Mouse (Mus musculus): ENCODE results near the gene C1qtnf6. TPM values are rescaled to one million over a fixed set of nuclear protein-coding genes. Genes with fewer than 3 reads are reported as not detected.

Gene C1qtnf6
- polyA plus RNA-seq, 1 experiment from 2014 or later = 18.9 TPM

DNA sequence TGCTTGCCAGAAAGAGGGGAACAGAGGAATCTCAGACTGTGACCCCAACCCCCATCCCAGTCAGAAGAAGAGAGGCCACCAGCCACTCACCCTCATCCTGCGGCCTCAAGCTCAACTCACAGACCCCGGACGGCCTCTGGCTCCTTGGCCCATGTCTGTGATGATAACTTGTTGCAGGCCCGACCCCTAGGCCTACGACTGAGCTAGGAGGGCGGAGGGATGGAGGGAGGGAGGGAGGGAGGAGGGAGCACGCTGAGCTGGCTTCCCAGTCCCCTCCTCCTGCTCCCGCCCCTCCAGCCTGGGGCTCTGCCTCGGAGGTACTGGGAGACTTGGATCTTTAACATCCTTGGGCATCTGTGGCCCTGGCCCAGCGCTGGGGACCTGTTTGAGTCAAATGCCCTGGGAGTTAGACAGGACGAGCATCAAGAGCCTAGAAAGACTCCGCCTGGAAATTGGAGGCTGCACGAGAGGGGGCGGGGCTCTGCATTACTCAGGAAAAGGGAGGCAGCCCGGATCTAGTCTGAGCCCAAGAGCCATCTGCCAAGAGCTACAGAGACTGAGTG is 1.7 kb downstream of the C1qtnf6 start:
- Histone ChIP-seq H3K4me2 (ENCODE audit: low read depth, severe bottlenecking) (peak overlapping the region; percentile 54), H3K9me3 (ENCODE audit: control insufficient read depth, low read length) (no peaks in the 10 kb centered on the region), H3K27me3 (ENCODE audit: control insufficient read depth, insufficient read depth, low read length) (no peaks in the 10 kb centered on the region), H3K27ac (replicated peaks; ENCODE audit: low read depth, low read length) (peak overlapping the region; percentile 61), H3K36me3 (ENCODE audit: control insufficient read depth, insufficient read depth, low read length) (no peaks in the 10 kb centered on the region), H3K4me3 (ENCODE audit: low read depth, low read length) (peak overlapping the region; percentile 22), H3K4me1 (ENCODE audit: control insufficient read depth, insufficient read depth, low read length) (peaks cover 15% of the 10 kb centered on the region), H3K9ac (ENCODE audit: low read length) (peak overlapping the region; percentile 51; the same call in 1 of the 2 replicates)
- DNase-seq (ENCODE audit: low spot score) (peak; percentile 80), ATAC-seq (ENCODE audit: insufficient number of reproducible peaks, low FRiP score, low TSS enrichment, low read depth) (peak; percentile 48)
- WGBS = under 1% methylated on average over 15 of the region's 15 CpGs

DNA sequence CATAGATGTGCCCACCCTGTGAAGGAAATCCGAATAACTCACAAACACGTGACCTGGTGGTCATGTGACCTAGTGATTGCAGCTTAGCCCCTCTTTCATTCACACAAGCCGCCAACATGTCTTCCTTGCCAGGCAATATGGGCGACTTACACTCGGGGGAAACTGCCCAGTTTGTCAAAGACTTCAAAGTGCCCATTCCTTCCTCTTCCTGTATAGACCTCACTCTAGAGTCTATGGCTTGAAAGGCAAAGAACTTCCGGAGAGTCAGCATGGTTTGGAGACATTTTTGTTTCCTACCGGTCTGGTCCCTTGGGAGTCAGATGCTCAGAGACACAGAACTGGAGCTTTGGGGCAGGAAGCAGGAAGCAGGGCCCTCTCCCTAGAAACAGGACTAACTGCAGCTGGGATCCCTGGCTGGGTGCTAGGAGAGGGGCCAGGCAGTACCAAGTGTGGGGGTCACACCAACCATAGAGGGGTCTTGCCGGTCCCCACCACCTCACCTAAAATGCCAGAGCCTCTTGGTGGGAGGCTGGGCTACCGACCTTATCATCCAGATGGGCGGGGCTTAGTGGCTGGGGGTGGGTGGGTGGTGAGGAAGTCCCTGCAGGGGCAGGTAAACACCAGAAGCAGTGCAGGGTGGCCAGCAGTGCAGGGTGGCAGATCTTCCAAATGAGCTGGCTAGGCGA is 2.3 kb downstream of the C1qtnf6 start:
- H3K9ac ChIP-seq (ENCODE audit: low read length) = peak overlapping the region; percentile 51; the same call in 1 of the 2 replicates
- no peaks in the 10 kb centered on the region for H3K9me3 ChIP-seq (ENCODE audit: control insufficient read depth, low read length)
- H3K27me3 ChIP-seq (ENCODE audit: control insufficient read depth, insufficient read depth, low read length) = no peaks in the 10 kb centered on the region
- H3K36me3 ChIP-seq (ENCODE audit: control insufficient read depth, insufficient read depth, low read length) = no peaks in the 10 kb centered on the region
- no peak; the same call in 1 of the 2 replicates for ATAC-seq (ENCODE audit: insufficient number of reproducible peaks, low FRiP score, low TSS enrichment, low read depth)
- H3K27ac ChIP-seq (replicated peaks; ENCODE audit: low read depth, low read length) = peak overlapping the region; percentile 61
- no peak for DNase-seq (ENCODE audit: low spot score)
- H3K4me1 ChIP-seq (ENCODE audit: control insufficient read depth, insufficient read depth, low read length) = peaks cover 15% of the 10 kb centered on the region
- H3K4me3 ChIP-seq (ENCODE audit: low read depth, low read length) = peak overlapping the region; percentile 22
- WGBS = 47% methylated on average over 11 of the region's 11 CpGs
- H3K4me2 ChIP-seq (ENCODE audit: low read depth, severe bottlenecking) = peak overlapping the region; percentile 54

DNA sequence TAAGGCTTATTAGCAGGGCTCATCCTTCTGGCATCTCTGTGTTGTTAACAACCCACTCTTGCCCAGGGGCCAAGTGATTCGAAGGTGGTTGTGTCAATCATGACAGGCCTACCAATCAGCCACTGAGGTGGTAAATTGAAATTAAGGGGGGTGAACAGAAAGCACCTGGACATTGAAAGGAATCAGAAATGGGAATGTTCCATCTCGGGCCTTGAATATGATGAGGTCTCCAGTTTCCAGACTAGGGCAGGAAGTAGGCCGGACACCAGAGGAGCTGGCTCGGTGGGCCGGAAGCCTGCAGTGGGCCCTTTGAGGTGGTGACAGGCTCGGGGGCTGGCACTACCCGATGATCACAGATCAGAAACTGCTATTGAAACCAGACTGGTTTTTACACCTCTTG is 3.2 kb downstream of the C1qtnf6 start:
- Histone ChIP-seq H3K4me1 (ENCODE audit: control insufficient read depth, insufficient read depth, low read length) (peaks cover 15% of the 10 kb centered on the region), H3K9ac (ENCODE audit: low read length) (no peak overlapping the region), H3K4me3 (ENCODE audit: low read depth, low read length) (no peak overlapping the region), H3K27me3 (ENCODE audit: control insufficient read depth, insufficient read depth, low read length) (no peaks in the 10 kb centered on the region), H3K4me2 (ENCODE audit: low read depth, severe bottlenecking) (no peak overlapping the region), H3K9me3 (ENCODE audit: control insufficient read depth, low read length) (no peaks in the 10 kb centered on the region), H3K27ac (replicated peaks; ENCODE audit: low read depth, low read length) (no peak overlapping the region), H3K36me3 (ENCODE audit: control insufficient read depth, insufficient read depth, low read length) (no peaks in the 10 kb centered on the region)
- 76% methylated on average over 7 of the region's 7 CpGs for WGBS
- no peak for DNase-seq (ENCODE audit: low spot score)
- ATAC-seq (ENCODE audit: insufficient number of reproducible peaks, low FRiP score, low TSS enrichment, low read depth) = no peak

DNA sequence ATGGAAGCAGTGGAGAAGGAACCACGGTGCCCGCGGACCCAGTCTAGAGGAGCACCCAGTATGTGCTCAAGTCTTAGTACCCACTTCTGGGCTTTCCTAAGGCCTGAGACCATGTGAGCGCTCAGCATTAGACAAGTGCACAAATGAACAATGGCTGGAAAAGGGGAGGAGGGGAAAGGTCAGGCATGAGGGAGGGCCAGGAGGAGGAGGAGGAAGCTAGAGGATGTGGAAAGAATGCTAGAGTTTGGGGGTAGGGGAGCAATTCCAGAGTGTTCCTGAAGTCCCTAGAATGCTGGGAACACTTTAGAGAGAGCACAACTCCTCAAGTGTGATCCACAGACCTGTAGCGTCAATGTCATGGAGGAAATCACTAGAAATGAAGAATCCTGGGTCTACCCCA is 7.1 kb downstream of the C1qtnf6 start:
- Histone ChIP-seq H3K4me1 (ENCODE audit: control insufficient read depth, insufficient read depth, low read length) (peaks cover 5% of the 10 kb centered on the region; the same call in 1 of the 2 replicates), H3K27ac (replicated peaks; ENCODE audit: low read depth, low read length) (no peak overlapping the region), H3K4me3 (ENCODE audit: low read depth, low read length) (no peak overlapping the region), H3K9ac (ENCODE audit: low read length) (no peak overlapping the region), H3K27me3 (ENCODE audit: control insufficient read depth, insufficient read depth, low read length) (no peaks in the 10 kb centered on the region), H3K9me3 (ENCODE audit: control insufficient read depth, low read length) (no peaks in the 10 kb centered on the region), H3K4me2 (ENCODE audit: low read depth, severe bottlenecking) (no peak overlapping the region), H3K36me3 (ENCODE audit: control insufficient read depth, insufficient read depth, low read length) (no peaks in the 10 kb centered on the region)
- ATAC-seq (ENCODE audit: insufficient number of reproducible peaks, low FRiP score, low TSS enrichment, low read depth) = no peak
- no peak for DNase-seq (ENCODE audit: low spot score)
- 86% methylated on average over 5 of the region's 5 CpGs for WGBS

DNA sequence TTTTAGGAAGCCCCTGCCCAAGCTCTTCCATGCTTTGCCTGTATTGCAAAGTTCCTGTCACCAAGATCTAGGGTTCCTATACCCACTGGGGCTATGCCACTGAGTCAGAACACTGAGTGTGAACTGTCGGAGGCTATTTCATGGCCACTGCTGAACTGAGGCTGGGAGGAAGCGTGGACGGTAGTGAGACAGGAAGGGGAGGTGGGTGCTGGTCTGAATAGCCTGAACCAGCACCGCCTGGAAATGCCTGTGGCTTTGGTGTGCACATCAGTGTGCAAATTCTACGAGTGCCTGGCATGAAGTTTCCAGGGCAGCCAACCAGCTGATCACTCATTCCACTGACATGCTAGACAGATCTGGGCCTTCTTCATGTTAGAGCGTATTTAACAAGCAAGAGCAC is 9.3 kb downstream of the C1qtnf6 start:
- Histone ChIP-seq H3K4me1 (ENCODE audit: control insufficient read depth, insufficient read depth, low read length) (no peaks in the 10 kb centered on the region; the same call in 1 of the 2 replicates), H3K4me2 (ENCODE audit: low read depth, severe bottlenecking) (no peak overlapping the region), H3K27me3 (ENCODE audit: control insufficient read depth, insufficient read depth, low read length) (no peaks in the 10 kb centered on the region), H3K9me3 (ENCODE audit: control insufficient read depth, low read length) (no peaks in the 10 kb centered on the region), H3K36me3 (ENCODE audit: control insufficient read depth, insufficient read depth, low read length) (no peaks in the 10 kb centered on the region), H3K9ac (ENCODE audit: low read length) (no peak overlapping the region), H3K4me3 (ENCODE audit: low read depth, low read length) (no peak overlapping the region), H3K27ac (replicated peaks; ENCODE audit: low read depth, low read length) (no peak overlapping the region)
- ATAC-seq (ENCODE audit: insufficient number of reproducible peaks, low FRiP score, low TSS enrichment, low read depth) = no peak
- DNase-seq (ENCODE audit: low spot score) = no peak
- 83% methylated on average over 6 of the region's 6 CpGs for WGBS

DNA sequence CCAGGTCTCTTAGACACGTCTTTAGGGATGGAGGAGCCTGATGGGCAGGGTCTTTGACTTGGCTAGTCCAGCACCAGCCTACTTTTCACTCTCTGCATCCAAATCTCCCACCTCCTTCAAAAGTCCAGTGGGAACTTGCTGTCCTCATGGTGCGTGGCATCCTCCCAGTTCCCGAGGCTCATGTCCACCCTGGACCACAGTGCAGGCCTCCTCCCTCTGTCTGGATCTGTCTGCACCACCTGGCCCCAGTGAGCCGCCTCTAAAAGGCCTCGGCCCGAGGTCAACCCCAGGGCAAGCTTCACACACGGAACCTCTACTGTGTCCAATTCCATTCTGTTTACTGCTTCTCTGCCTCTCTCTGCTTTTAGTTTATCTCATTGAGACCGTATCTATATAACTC is 9.9 kb downstream of the C1qtnf6 start:
- WGBS = 60% methylated on average over 8 of the region's 8 CpGs
- Histone ChIP-seq H3K4me1 (ENCODE audit: control insufficient read depth, insufficient read depth, low read length) (no peaks in the 10 kb centered on the region; the same call in 1 of the 2 replicates), H3K27me3 (ENCODE audit: control insufficient read depth, insufficient read depth, low read length) (no peaks in the 10 kb centered on the region), H3K9ac (ENCODE audit: low read length) (no peak overlapping the region), H3K9me3 (ENCODE audit: control insufficient read depth, low read length) (no peaks in the 10 kb centered on the region), H3K4me3 (ENCODE audit: low read depth, low read length) (no peak overlapping the region), H3K4me2 (ENCODE audit: low read depth, severe bottlenecking) (no peak overlapping the region), H3K36me3 (ENCODE audit: control insufficient read depth, insufficient read depth, low read length) (no peaks in the 10 kb centered on the region), H3K27ac (replicated peaks; ENCODE audit: low read depth, low read length) (no peak overlapping the region)
- no peak for DNase-seq (ENCODE audit: low spot score)
- ATAC-seq (ENCODE audit: insufficient number of reproducible peaks, low FRiP score, low TSS enrichment, low read depth) = no peak

DNA sequence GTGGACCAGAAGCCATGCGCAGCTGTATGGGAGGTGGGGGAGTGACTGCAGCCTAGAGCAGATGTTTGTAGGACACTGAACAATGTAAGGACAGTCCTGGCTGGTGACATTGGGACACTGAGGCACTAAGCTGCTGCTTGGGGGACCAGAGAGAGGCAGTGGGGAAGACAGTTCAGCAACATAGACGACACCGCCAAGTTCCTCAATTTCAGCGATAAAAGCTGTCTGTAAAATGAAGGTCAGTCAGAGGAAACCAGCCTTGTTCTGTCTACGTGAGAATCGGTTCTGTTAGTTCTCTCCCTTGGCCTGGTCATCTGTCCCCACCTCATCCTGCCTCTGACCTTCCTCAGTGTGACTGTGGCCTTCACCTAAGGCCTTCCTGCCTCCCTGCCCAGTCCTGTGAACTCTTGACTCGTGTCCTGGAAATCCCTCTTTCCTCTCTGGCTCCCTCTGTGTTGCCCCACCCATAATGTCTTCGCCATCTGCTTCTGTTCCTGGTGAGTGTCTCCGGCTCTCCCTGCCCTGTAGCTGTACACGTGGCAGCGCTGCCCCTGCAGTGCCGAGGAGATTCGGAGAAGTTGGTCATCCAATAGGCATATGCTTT is 11.0 kb downstream of the C1qtnf6 start:
- DNase-seq (ENCODE audit: low spot score) (no peak), ATAC-seq (ENCODE audit: insufficient number of reproducible peaks, low FRiP score, low TSS enrichment, low read depth) (no peak)
- no peak overlapping the region for H3K9ac ChIP-seq (ENCODE audit: low read length)
- H3K9me3 ChIP-seq (ENCODE audit: control insufficient read depth, low read length) = no peaks in the 10 kb centered on the region
- H3K36me3 ChIP-seq (ENCODE audit: control insufficient read depth, insufficient read depth, low read length) = no peaks in the 10 kb centered on the region
- peaks cover 1% of the 10 kb centered on the region for H3K4me1 ChIP-seq (ENCODE audit: control insufficient read depth, insufficient read depth, low read length)
- no peak overlapping the region for H3K4me3 ChIP-seq (ENCODE audit: low read depth, low read length)
- H3K27me3 ChIP-seq (ENCODE audit: control insufficient read depth, insufficient read depth, low read length) = no peaks in the 10 kb centered on the region
- no peak overlapping the region for H3K4me2 ChIP-seq (ENCODE audit: low read depth, severe bottlenecking)
- WGBS = 72% methylated on average over 13 of the region's 13 CpGs
- no peak overlapping the region for H3K27ac ChIP-seq (replicated peaks; ENCODE audit: low read depth, low read length)

DNA sequence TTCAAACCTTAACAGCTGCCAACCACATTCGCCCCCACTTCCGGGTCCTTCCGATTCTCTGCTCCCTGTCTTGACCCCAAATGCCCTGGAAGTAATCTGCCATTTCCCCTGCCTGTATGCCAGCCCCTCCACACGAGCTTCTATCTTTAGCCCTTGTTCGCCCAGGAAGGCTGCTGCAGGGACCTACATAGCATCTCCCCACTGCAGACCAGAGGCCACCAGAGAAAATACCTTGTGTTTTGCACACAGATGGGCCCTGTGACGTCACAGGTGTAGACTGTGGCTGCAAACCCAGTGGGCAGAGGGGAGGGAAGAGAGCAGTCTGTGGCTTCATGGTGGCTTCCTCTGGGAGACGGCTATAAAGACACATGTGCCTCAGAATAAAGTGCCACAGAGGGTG is 13.0 kb downstream of the C1qtnf6 start:
- no peaks in the 10 kb centered on the region for H3K9me3 ChIP-seq (ENCODE audit: control insufficient read depth, low read length)
- no peak overlapping the region for H3K27ac ChIP-seq (replicated peaks; ENCODE audit: low read depth, low read length)
- H3K27me3 ChIP-seq (ENCODE audit: control insufficient read depth, insufficient read depth, low read length) = no peaks in the 10 kb centered on the region
- no peak for DNase-seq (ENCODE audit: low spot score)
- H3K4me1 ChIP-seq (ENCODE audit: control insufficient read depth, insufficient read depth, low read length) = peaks cover 5% of the 10 kb centered on the region
- H3K4me2 ChIP-seq (ENCODE audit: low read depth, severe bottlenecking) = no peak overlapping the region
- H3K36me3 ChIP-seq (ENCODE audit: control insufficient read depth, insufficient read depth, low read length) = no peaks in the 10 kb centered on the region
- 52% methylated on average over 7 of the region's 7 CpGs for WGBS
- no peak overlapping the region for H3K4me3 ChIP-seq (ENCODE audit: low read depth, low read length)
- H3K9ac ChIP-seq (ENCODE audit: low read length) = no peak overlapping the region; the same call in 1 of the 2 replicates
- ATAC-seq (ENCODE audit: insufficient number of reproducible peaks, low FRiP score, low TSS enrichment, low read depth) = no peak
